Mouse (Mus musculus) liver, postnatal 0 days (tissue): ENCODE measurements at regions not wholly inside any gene's neighbourhood (a gene's known extent, or its start where the extent isn't known, plus 50 kb on each side); places are given as distances from the start of the nearest gene placed in this dataset.

Source experiments
- CTCF ChIP-seq: sonication (generic); IDR thresholded peaks from 2 replicates; pipeline ENCODE4 v1.5.1; 2016; ENCODE audit warnings: antibody characterized with exemption, low read depth
- EP300 ChIP-seq: IDR thresholded peaks from 2 replicates; pipeline ENCODE4 v1.6.1; 2016; ENCODE audit warnings: antibody characterized with exemption, low read depth, mild to moderate bottlenecking

DNA sequence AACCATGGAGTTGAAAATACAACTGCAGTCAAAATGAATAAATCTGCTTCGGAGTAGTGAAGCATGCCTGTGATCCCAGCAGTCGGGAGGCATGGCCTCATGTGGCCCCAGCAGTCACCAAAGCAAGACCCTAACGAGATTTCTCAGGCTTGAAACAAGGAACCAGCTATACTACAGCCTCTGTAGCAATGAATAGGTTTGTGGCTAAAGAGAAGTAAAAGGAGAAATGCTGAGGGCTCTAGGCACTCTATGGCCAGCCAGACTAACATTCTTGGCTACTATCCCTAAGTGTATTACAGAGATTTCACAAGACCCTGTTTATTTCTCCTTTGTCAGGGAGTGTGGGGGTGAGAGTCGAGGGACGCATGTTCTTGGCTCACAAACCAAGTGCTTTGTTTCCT lies 531.2 kb upstream of the Cdh11 start:
- no peak for TF ChIP-seq CTCF
- TF ChIP-seq EP300, result no peak
